Mouse (Mus musculus) large intestine, adult 2 months (tissue): ENCODE measurements at regions not wholly inside any gene's neighbourhood (a gene's known extent, or its start where the extent isn't known, plus 50 kb on each side); places are given as distances from the start of the nearest gene placed in this dataset.

Experiments used
- DNase-seq: peaks from one replicate; pipeline ENCODE4 v3.0.0-alpha.2; 2012; ENCODE audit warnings: low read depth, low spot score
- WGBS: fragments of 180-500 bp; shearing (Covaris S2); methylation state at CpG from one replicate; pipeline ENCODE4 v1.1.7; 2018; 5-methylcytosine and 5-hydroxymethylcytosine counted together

- DNase-seq, result no peak
Observed at GRCm38 (mm10) chr3:130981566-130981965, 128.7 kb upstream of the Lef1 start.

- WGBS, result 74% methylated on average over 14 of the region's 14 CpGs
- DNase-seq, result no peak
Observed at GRCm38 (mm10) chr3:130978986-130979642, 131.2 kb upstream of the Lef1 start.

GRCm38 (mm10) chr3:130977921-130978700, 132.2 kb upstream of the Lef1 start:
- DNase-seq, result no peak
- 68% methylated on average over 13 of the region's 13 CpGs for WGBS

GRCm38 (mm10) chr3:130976206-130976605, 134.1 kb upstream of the Lef1 start:
- WGBS, result 80% methylated on average over 5 of the region's 5 CpGs
- no peak for DNase-seq

- WGBS, result 55% methylated on average over 1 of the region's 1 CpGs
- DNase-seq, result no peak
Observed at GRCm38 (mm10) chr3:130975291-130975690, 135.0 kb upstream of the Lef1 start.

GRCm38 (mm10) chr3:130972126-130972525, 138.1 kb upstream of the Lef1 start:
- no peak for DNase-seq
- WGBS, result 48% methylated on average over 2 of the region's 2 CpGs

GRCm38 (mm10) chr3:130965275-130965674, 145.0 kb upstream of the Lef1 start:
- WGBS, result 78% methylated on average over 3 of the region's 3 CpGs

GRCm38 (mm10) chr3:130964088-130964487, 146.2 kb upstream of the Lef1 start:
- 92% methylated on average over 6 of the region's 6 CpGs for WGBS
- DNase-seq, result no peak

More at GRCm38 (mm10) chr3:130965275-130965674, 145.0 kb upstream of the Lef1 start:
- no peak for DNase-seq

- DNase-seq, result no peak
- 50% methylated on average over 11 of the region's 11 CpGs for WGBS
Observed at GRCm38 (mm10) chr3:130963625-130964024, 146.6 kb upstream of the Lef1 start.

GRCm38 (mm10) chr3:130962701-130963472, 147.4 kb upstream of the Lef1 start:
- DNase-seq, result no peak
- 80% methylated on average over 12 of the region's 12 CpGs for WGBS

GRCm38 (mm10) chr3:130962151-130962633, 148.1 kb upstream of the Lef1 start:
- 75% methylated on average over 14 of the region's 14 CpGs for WGBS
- no peak for DNase-seq

- DNase-seq, result no peak
- 71% methylated on average over 6 of the region's 6 CpGs for WGBS
Observed at GRCm38 (mm10) chr3:130961704-130962103, 148.6 kb upstream of the Lef1 start.

- WGBS, result 75% methylated on average over 4 of the region's 4 CpGs
- no peak for DNase-seq
Observed at GRCm38 (mm10) chr3:130955958-130956357, 154.3 kb upstream of the Lef1 start.

GRCm38 (mm10) chr3:130951381-130951780, 158.9 kb upstream of the Lef1 start:
- DNase-seq, result no peak
- 75% methylated on average over 2 of the region's 2 CpGs for WGBS

- 59% methylated on average over 6 of the region's 6 CpGs for WGBS
- no peak for DNase-seq
Observed at GRCm38 (mm10) chr3:130950872-130951271, 159.4 kb upstream of the Lef1 start.

- 81% methylated on average over 5 of the region's 5 CpGs for WGBS
- DNase-seq, result no peak
Observed at GRCm38 (mm10) chr3:130947880-130948279, 162.4 kb upstream of the Lef1 start.

GRCm38 (mm10) chr3:130947277-130947606, 163.0 kb upstream of the Lef1 start:
- no peak for DNase-seq
- WGBS, result 54% methylated on average over 4 of the region's 4 CpGs

- WGBS, result 86% methylated on average over 14 of the region's 14 CpGs
- no peak for DNase-seq
Observed at GRCm38 (mm10) chr3:130946576-130947276, 163.5 kb upstream of the Lef1 start.

GRCm38 (mm10) chr3:130945861-130946449, 164.3 kb upstream of the Lef1 start:
- DNase-seq, result no peak
- WGBS, result 6% methylated on average over 25 of the region's 25 CpGs
